Mouse (Mus musculus) gonadal fat pad, adult 2 months (tissue): Measurements from ENCODE around the gene Slc39a8. TPM values are rescaled to one million over a fixed set of nuclear protein-coding genes. Genes with fewer than 3 reads are reported as not detected.

ENCODE experiments used
- DNase-seq: peaks from one replicate; pipeline ENCODE4 v3.0.0-alpha.2; 2012; ENCODE audit warnings: low read depth
- polyA plus RNA-seq: library from polyadenylated mRNA; depleted of rRNA; stranded (reverse); fragments of >200 nt; gene quantifications from 2 replicates; pipeline ENCODE4 v1.2.3, GENCODE M21; 2012; rRNA removed

Slc39a8 gene
- polyA plus RNA-seq, 1 experiment, result 20.7 TPM

- DNase-seq, result no peak
Observed at GRCm38 (mm10) chr3:135915941-135916340, 90.9 kb downstream of the Slc39a8 start.

- DNase-seq, result no peak
Observed at GRCm38 (mm10) chr3:135918566-135919180, 93.6 kb downstream of the Slc39a8 start.

GRCm38 (mm10) chr3:135919305-135919704, 94.2 kb downstream of the Slc39a8 start:
- no peak for DNase-seq

GRCm38 (mm10) chr3:135926729-135927128, 101.7 kb downstream of the Slc39a8 start:
- no peak for DNase-seq

- no peak for DNase-seq
Observed at GRCm38 (mm10) chr3:135928184-135928583, 103.1 kb downstream of the Slc39a8 start.

GRCm38 (mm10) chr3:135937455-135937854, 112.4 kb downstream of the Slc39a8 start:
- no peak for DNase-seq

Other genes starting within 250 kb of the Slc39a8 start
- 48.3 and 48.8 TPM in 2 replicates for gene Nfkb1, start 133.7 kb upstream of the Slc39a8 start, polyA plus RNA-seq